Comparison of ENCODE assay signal across 25 mouse cellular contexts in the genomic region with DNA sequence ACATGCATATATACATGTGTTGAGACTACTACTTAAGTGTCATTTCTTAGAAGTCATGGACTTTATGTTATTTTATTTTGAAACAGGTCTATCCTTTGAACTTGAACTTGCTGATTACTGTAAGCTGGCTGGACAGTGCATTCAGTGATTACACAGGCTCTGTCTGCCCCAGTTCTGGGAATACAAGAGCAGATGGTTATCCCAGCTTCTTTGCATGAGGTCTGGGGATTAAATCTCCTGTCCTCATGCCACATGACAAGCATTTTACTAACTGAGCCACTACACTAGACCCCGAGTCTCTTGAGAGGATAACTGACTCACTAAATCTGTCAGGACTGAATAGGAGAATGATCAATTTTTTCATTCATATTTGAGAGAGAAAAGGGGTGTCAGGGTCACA.
DNase-seq lines count a peak whose midpoint lies in the region; ATAC-seq and TF ChIP-seq lines count a peak whose summit lies in the region.
"Had no signal": no experiment of that assay in that cellular context is flagged by ENCODE, and none has a peak within 500 bp of the region (broad histone marks: within the 10 kb centered on the region; RNA-seq: fewer than 3 reads in every experiment).

No protein-coding gene starts in this region.

- H3K4me2 ChIP-seq in midbrain, embryonic 14.5 days (ENCODE audit: low read length), result no peak overlapping the region
- H3K4me2 ChIP-seq in midbrain, embryonic 13.5 days (replicated peaks), result no peak overlapping the region
- H3K4me2 ChIP-seq in liver, postnatal 0 days (ENCODE audit: low read depth, low read length), result no peak overlapping the region
- H3K4me2 ChIP-seq: heart, embryonic 11.5 days; kidney, embryonic 15.5 days; liver, embryonic 13.5 days; lung, embryonic 14.5 days; neural tube, embryonic 13.5 days had no signal

- no peaks in the 10 kb centered on the region for H3K9me3 ChIP-seq in midbrain, embryonic 14.5 days (ENCODE audit: control insufficient read depth, low read length)
- no peaks in the 10 kb centered on the region for H3K9me3 ChIP-seq in midbrain, embryonic 13.5 days
- no peaks in the 10 kb centered on the region for H3K9me3 ChIP-seq in liver, postnatal 0 days (ENCODE audit: low read length)
- H3K9me3 ChIP-seq: hindbrain, embryonic 10.5 days; kidney, embryonic 15.5 days; liver, embryonic 13.5 days; megakaryocyte, embryonic 14.5 days; neural tube, embryonic 13.5 days had no signal

- H3K4me1 ChIP-seq in midbrain, embryonic 14.5 days (ENCODE audit: control insufficient read depth, insufficient read depth, low read length), result no peaks in the 10 kb centered on the region
- 0 out of 2 replicates have a peak, but pooled peaks cover 3% of the 10 kb centered on the region for H3K4me1 ChIP-seq in midbrain, embryonic 13.5 days (replicated peaks)
- H3K4me1 ChIP-seq in liver, postnatal 0 days (ENCODE audit: insufficient read depth), result no peaks in the 10 kb centered on the region
- H3K4me1 ChIP-seq: hindbrain, embryonic 10.5 days; kidney, embryonic 15.5 days; liver, embryonic 13.5 days; megakaryocyte, embryonic 14.5 days; neural tube, embryonic 13.5 days had no signal

- WGBS in midbrain, embryonic 14.5 days, result 42% methylated on average over 1 of the region's 1 CpGs
- WGBS in midbrain, embryonic 13.5 days, result 40% methylated on average over 1 of the region's 1 CpGs
- 62% methylated on average over 1 of the region's 1 CpGs for whole genome bisulfite sequencing in liver, postnatal 0 days (ENCODE audit: insufficient replicate concordance)

- no peaks in the 10 kb centered on the region for H3K36me3 ChIP-seq in midbrain, embryonic 14.5 days (ENCODE audit: control insufficient read depth, insufficient read depth, low read length)
- no peaks in the 10 kb centered on the region for H3K36me3 ChIP-seq in midbrain, embryonic 13.5 days
- H3K36me3 ChIP-seq in liver, postnatal 0 days (replicated peaks; ENCODE audit: insufficient read depth, low read length), result no peaks in the 10 kb centered on the region
- H3K36me3 ChIP-seq: hindbrain, embryonic 10.5 days; kidney, embryonic 15.5 days; liver, embryonic 13.5 days; neural tube, embryonic 13.5 days had no signal

- peak; percentile 17 for DNase-seq in midbrain, embryonic 14.5 days
- DNase-seq in cerebellum, adult 9-10 months, result peak; percentile 81
- DNase-seq in retina, adult 2 months (ENCODE audit: low read depth, low spot score), result peak; percentile 64
- DNase-seq in adrenal gland, adult (ENCODE audit: inconsistent age in 2 of 2, low spot score in 1 of 2), result no peak
- no peak for DNase-seq in spleen, postnatal 14 days (ENCODE audit: low spot score in 2 of 2)
- no peak for DNase-seq in liver, postnatal 0 days
- DNase-seq: adrenal gland, postnatal 14 days; gastrocnemius, postnatal 10 days; heart, adult 11 months; kidney, postnatal 36 days; liver, embryonic 13.5 days; lung, embryonic 14.5 days; lung, postnatal 36 days; right cerebral cortex, postnatal 14 days; spleen, adult 18-20 months had no signal

- no peaks in the 10 kb centered on the region for H3K27me3 ChIP-seq in midbrain, embryonic 14.5 days (ENCODE audit: control insufficient read depth, insufficient read depth, low read length)
- H3K27me3 ChIP-seq in midbrain, embryonic 13.5 days, result no peaks in the 10 kb centered on the region
- no peaks in the 10 kb centered on the region for H3K27me3 ChIP-seq in liver, postnatal 0 days (ENCODE audit: insufficient read depth, low read length)
- H3K27me3 ChIP-seq: kidney, embryonic 15.5 days; liver, embryonic 13.5 days; megakaryocyte, embryonic 14.5 days; neural tube, embryonic 13.5 days had no signal

- H3K27ac ChIP-seq in midbrain, embryonic 14.5 days (replicated peaks; ENCODE audit: low read depth, low read length), result no peak overlapping the region
- H3K27ac ChIP-seq in midbrain, embryonic 13.5 days, result no peak overlapping the region
- no peak overlapping the region for H3K27ac ChIP-seq in liver, postnatal 0 days (ENCODE audit: low read depth)
- H3K27ac ChIP-seq: hindbrain, embryonic 10.5 days; kidney, embryonic 15.5 days; liver, embryonic 13.5 days; neural tube, embryonic 13.5 days had no signal

- no peak for TF ChIP-seq EP300 in liver, postnatal 0 days (IDR thresholded peaks at IDR 0.05; ENCODE audit: low read depth)

- no peak overlapping the region for H3K9ac ChIP-seq in midbrain, embryonic 14.5 days (replicated peaks; ENCODE audit: low read length)
- H3K9ac ChIP-seq in midbrain, embryonic 13.5 days (replicated peaks), result no peak overlapping the region
- no peak overlapping the region for H3K9ac ChIP-seq in liver, postnatal 0 days (replicated peaks)
- H3K9ac ChIP-seq: kidney, embryonic 15.5 days; liver, embryonic 13.5 days; lung, embryonic 14.5 days; neural tube, embryonic 13.5 days had no signal

- no peak for TF ChIP-seq CTCF in liver, postnatal 0 days (IDR thresholded peaks at IDR 0.05; ENCODE audit: low read depth)

- no peak for ATAC-seq in midbrain, embryonic 14.5 days (ENCODE audit: low FRiP score, low TSS enrichment)
- no peak for ATAC-seq in midbrain, embryonic 13.5 days
- ATAC-seq in liver, postnatal 0 days, result no peak
- ATAC-seq: forebrain, embryonic 14.5 days; intestine, postnatal 0 days; midbrain, embryonic 16.5 days had no signal

- H3K4me3 ChIP-seq in midbrain, embryonic 14.5 days (replicated peaks; ENCODE audit: low read depth, low read length), result no peak overlapping the region
- H3K4me3 ChIP-seq in midbrain, embryonic 13.5 days (replicated peaks), result no peak overlapping the region
- H3K4me3 ChIP-seq in liver, postnatal 0 days (ENCODE audit: low read depth, low read length), result no peak overlapping the region
- H3K4me3 ChIP-seq: hindbrain, embryonic 10.5 days; kidney, embryonic 15.5 days; liver, embryonic 13.5 days; megakaryocyte, embryonic 14.5 days; myocyte; neural tube, embryonic 13.5 days had no signal

Comparison
In these comparisons a context has a peak if more than half of its experiments do, and no peak if none do; other contexts are left out.
1. DNase-seq: peak in midbrain, embryonic 14.5 days (single experiment), cerebellum, adult 9-10 months (single experiment) and retina, adult 2 months (single experiment); none in adrenal gland, adult (0 of 2), spleen, postnatal 14 days (0 of 2) and liver, postnatal 0 days (single experiment).